ENCODE assay signal across 8 mouse cellular contexts in the genomic region with DNA sequence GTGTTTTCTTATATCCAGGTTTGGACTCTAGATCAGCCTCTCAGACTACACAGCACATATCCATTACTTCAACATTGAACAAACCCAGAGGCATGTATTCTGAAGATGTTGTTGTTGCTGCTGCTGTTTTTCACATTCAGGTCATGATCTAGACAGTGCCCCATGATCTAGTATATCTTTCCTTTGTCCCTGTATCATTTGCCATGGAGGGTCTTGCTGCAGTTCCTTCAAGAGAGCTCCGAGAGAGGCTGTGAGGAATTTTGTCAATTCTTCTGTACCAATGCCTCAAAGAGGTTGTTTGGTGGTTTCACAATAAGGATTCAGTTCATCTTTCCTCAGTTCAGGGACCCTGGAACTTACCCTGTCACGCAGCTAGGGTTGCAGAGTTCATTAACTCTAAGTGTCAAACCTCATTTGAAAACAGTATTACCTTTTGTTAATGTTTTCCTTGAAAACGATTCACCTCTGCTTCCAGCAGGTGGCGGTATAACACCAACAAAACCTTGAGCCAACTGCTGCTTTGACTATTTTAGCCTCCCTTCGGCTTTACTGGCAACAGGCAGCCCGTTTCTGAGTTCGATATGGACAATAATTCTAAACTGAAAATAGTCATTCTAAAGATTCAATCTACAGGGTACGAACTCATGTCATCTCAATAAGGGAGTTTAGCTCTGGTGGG.
DNase-seq lines count a peak whose midpoint lies in the region; ATAC-seq and TF ChIP-seq lines count a peak whose summit lies in the region.

No protein-coding gene starts in this region.

- WGBS in heart, embryonic 14.5 days = 22% methylated on average over 8 of the region's 8 CpGs
- 10% methylated on average over 8 of the region's 8 CpGs for WGBS in kidney, postnatal 0 days
- 21% methylated on average over 8 of the region's 8 CpGs for WGBS in liver, adult 2 months
- 15% methylated on average over 8 of the region's 8 CpGs for WGBS in neural tube, embryonic 14.5 days

- ATAC-seq in heart, embryonic 14.5 days (ENCODE audit: insufficient number of reproducible peaks, insufficient read depth, low FRiP score, low read depth) = no peak
- peak; percentile 58; the same call in 1 of the 2 replicates for ATAC-seq in kidney, postnatal 0 days (replicated peaks; ENCODE audit: low FRiP score, low read depth)
- peak; percentile 68; the same call in 1 of the 2 replicates for ATAC-seq in neural tube, embryonic 14.5 days (ENCODE audit: low read depth)

- no peak overlapping the region for H3K9ac ChIP-seq in heart, embryonic 14.5 days (ENCODE audit: low read length)
- H3K9ac ChIP-seq in kidney, postnatal 0 days (ENCODE audit: low read depth, low read length) = no peak overlapping the region
- no peak overlapping the region for H3K9ac ChIP-seq in liver, adult 2 months (ENCODE audit: low read depth, low read length)
- no peak overlapping the region for H3K9ac ChIP-seq in neural tube, embryonic 14.5 days (replicated peaks; ENCODE audit: low read depth, low read length)

- no peak overlapping the region for H3K27ac ChIP-seq in heart, embryonic 14.5 days (replicated peaks in 1 of 2; ENCODE audit: control insufficient read depth in 1 of 2, insufficient read depth in 1 of 2, low read depth in 2 of 2, low read length in 2 of 2)
- H3K27ac ChIP-seq in kidney, postnatal 0 days = no peak overlapping the region
- no peak overlapping the region for H3K27ac ChIP-seq in liver, adult 2 months (replicated peaks; ENCODE audit: insufficient read depth, low read depth, low read length)
- H3K27ac ChIP-seq in neural tube, embryonic 14.5 days (ENCODE audit: low read depth, low read length) = no peak overlapping the region

- no peaks in the 10 kb centered on the region for H3K79me2 ChIP-seq in liver, adult 2 months (ENCODE audit: control insufficient read depth, insufficient read depth, low read length)

- no peaks in the 10 kb centered on the region for H3K27me3 ChIP-seq in heart, embryonic 14.5 days (ENCODE audit: control insufficient read depth, insufficient read depth, low read length)
- H3K27me3 ChIP-seq in kidney, postnatal 0 days (ENCODE audit: insufficient read depth, low read length) = no peaks in the 10 kb centered on the region
- no peaks in the 10 kb centered on the region for H3K27me3 ChIP-seq in liver, adult 2 months (ENCODE audit: control insufficient read depth, insufficient read depth, low read length)
- H3K27me3 ChIP-seq in neural tube, embryonic 14.5 days (ENCODE audit: control insufficient read depth, insufficient read depth, low read length) = no peaks in the 10 kb centered on the region

- no peaks in the 10 kb centered on the region for H3K36me3 ChIP-seq in heart, embryonic 14.5 days (ENCODE audit: control insufficient read depth, insufficient read depth, low read length)
- no peaks in the 10 kb centered on the region for H3K36me3 ChIP-seq in kidney, postnatal 0 days (ENCODE audit: insufficient read depth, low read length)
- H3K36me3 ChIP-seq in liver, adult 2 months (ENCODE audit: control insufficient read depth, insufficient read depth, low read length) = no peaks in the 10 kb centered on the region
- no peaks in the 10 kb centered on the region for H3K36me3 ChIP-seq in neural tube, embryonic 14.5 days (ENCODE audit: control insufficient read depth, insufficient read depth, low read length)

- no peaks in the 10 kb centered on the region for H3K9me3 ChIP-seq in heart, embryonic 14.5 days (ENCODE audit: control insufficient read depth, low read length)
- H3K9me3 ChIP-seq in kidney, postnatal 0 days (replicated peaks; ENCODE audit: low read length) = no peaks in the 10 kb centered on the region
- H3K9me3 ChIP-seq in neural tube, embryonic 14.5 days (ENCODE audit: control insufficient read depth, low read length) = no peaks in the 10 kb centered on the region

- peak; percentile 5 to 12 for DNase-seq in B cell, adult 2 months
- peak; percentile 50 to 58 for DNase-seq in adrenal gland, adult 18-20 months (ENCODE audit: low spot score in 2 of 2)
- peak; percentile 82 for DNase-seq in embryo, embryonic 10.5 days (ENCODE audit: low spot score)
- DNase-seq in kidney, postnatal 0 days (ENCODE audit: low spot score) = peak; percentile 83
- DNase-seq in liver, adult 2 months (ENCODE audit: extremely low read depth, low read depth, low spot score) = peak; percentile 24
- DNase-seq in urinary bladder, postnatal 36 days (ENCODE audit: low spot score in 2 of 2) = peak; percentile 25 to 30

- peak overlapping the region; percentile 48 for H3K4me2 ChIP-seq in heart, embryonic 14.5 days (ENCODE audit: low read length)
- H3K4me2 ChIP-seq in kidney, postnatal 0 days (ENCODE audit: low read length) = peak overlapping the region; percentile 51
- no peak overlapping the region for H3K4me2 ChIP-seq in neural tube, embryonic 14.5 days (ENCODE audit: low read depth, low read length)

- no peak for TF ChIP-seq POLR2A in liver, adult 2 months (IDR thresholded peaks at IDR 0.05; ENCODE audit: extremely low read depth, insufficient read depth, low read length)

- no peaks in the 10 kb centered on the region for H3K4me1 ChIP-seq in heart, embryonic 14.5 days (ENCODE audit: control insufficient read depth in 2 of 2, insufficient read depth in 2 of 2, low read length in 2 of 2)
- no peaks in the 10 kb centered on the region for H3K4me1 ChIP-seq in kidney, postnatal 0 days (replicated peaks; ENCODE audit: insufficient read depth, low read length)
- H3K4me1 ChIP-seq in liver, adult 2 months (ENCODE audit: control insufficient read depth, insufficient read depth, low read length) = no peaks in the 10 kb centered on the region; the same call in 1 of the 2 replicates
- no peaks in the 10 kb centered on the region for H3K4me1 ChIP-seq in neural tube, embryonic 14.5 days (ENCODE audit: control insufficient read depth, insufficient read depth, low read length)

- H3K4me3 ChIP-seq in heart, embryonic 14.5 days (ENCODE audit: control insufficient read depth in 1 of 2, insufficient read depth in 1 of 2, low read depth in 1 of 2, low read length in 2 of 2) = no peak overlapping the region
- no peak overlapping the region for H3K4me3 ChIP-seq in kidney, postnatal 0 days (replicated peaks; ENCODE audit: low read depth, low read length)
- H3K4me3 ChIP-seq in liver, adult 2 months (ENCODE audit: insufficient read depth, low read depth, low read length) = no peak overlapping the region
- no peak overlapping the region for H3K4me3 ChIP-seq in neural tube, embryonic 14.5 days (ENCODE audit: low read depth, low read length)

- peak; percentile 86 for TF ChIP-seq CTCF in kidney, postnatal 0 days (IDR thresholded peaks at IDR 0.05; ENCODE audit: low read depth)
- TF ChIP-seq CTCF in liver, adult 2 months (IDR thresholded peaks at IDR 0.05; ENCODE audit: low read depth, low read length) = peak; percentile 43

Comparison
In these comparisons a context has a peak if more than half of its experiments do, and no peak if none do; other contexts are left out.
1. DNase-seq: peak in every context shown above with its lines; median percentile 83 in kidney, postnatal 0 days; 82 in embryo, embryonic 10.5 days; 54 in adrenal gland, adult 18-20 months; 28 in urinary bladder, postnatal 36 days; 24 in liver, adult 2 months; 8 in B cell, adult 2 months.